ENCODE assay signal across 12 mouse cellular contexts in genomic region chr10:99840179-99840876, GRCm38 (mm10).
DNase-seq lines count a peak whose midpoint lies in the region; ATAC-seq and TF ChIP-seq lines count a peak whose summit lies in the region.
"Had no signal": no experiment of that assay in that cellular context is flagged by ENCODE, and none has a peak within 500 bp of the region (broad histone marks: within the 10 kb centered on the region; RNA-seq: fewer than 3 reads in every experiment).

No protein-coding gene starts in this region.

- peaks cover 10% of the 10 kb centered on the region for H3K36me3 ChIP-seq in heart, adult 2 months (ENCODE audit: control insufficient read depth, insufficient read depth, low read length)
- no peaks in the 10 kb centered on the region for H3K36me3 ChIP-seq in heart, embryonic 12.5 days
- H3K36me3 ChIP-seq: heart, embryonic 15.5 days; liver, embryonic 13.5 days; stomach, embryonic 15.5 days had no signal

- H3K4me3 ChIP-seq in heart, adult 2 months, result no peak overlapping the region
- H3K4me3 ChIP-seq in heart, embryonic 12.5 days, result no peak overlapping the region
- H3K4me3 ChIP-seq: heart, embryonic 15.5 days; liver, embryonic 13.5 days; stomach, embryonic 15.5 days had no signal

- WGBS in heart, adult 2 months, result 48% methylated on average over 10 of the region's 10 CpGs
- 71% methylated on average over 10 of the region's 10 CpGs for WGBS in heart, embryonic 12.5 days

- H3K27ac ChIP-seq in heart, adult 2 months, result peak overlapping the region; percentile 77
- no peak overlapping the region for H3K27ac ChIP-seq in heart, embryonic 12.5 days (ENCODE audit: poor library complexity, severe bottlenecking)
- H3K27ac ChIP-seq: heart, embryonic 15.5 days; liver, embryonic 13.5 days; stomach, embryonic 15.5 days had no signal

- H3K9ac ChIP-seq in heart, adult 2 months (ENCODE audit: low read depth, low read length), result no peak overlapping the region
- H3K9ac ChIP-seq in heart, embryonic 12.5 days, result no peak overlapping the region
- H3K9ac ChIP-seq: forebrain, postnatal 0 days; heart, embryonic 15.5 days; liver, embryonic 13.5 days; stomach, embryonic 15.5 days had no signal

- no peaks in the 10 kb centered on the region for H3K9me3 ChIP-seq in heart, embryonic 12.5 days (replicated peaks)
- H3K9me3 ChIP-seq: heart, embryonic 15.5 days; liver, embryonic 13.5 days; stomach, embryonic 15.5 days had no signal

- 0 out of 2 replicates have a peak, but pooled peaks have one; percentile 39 for TF ChIP-seq EP300 in heart, adult 2 months (IDR thresholded peaks at IDR 0.05; ENCODE audit: insufficient read depth, low read depth, low read length)

- TF ChIP-seq CTCF in heart, adult 2 months (IDR thresholded peaks at IDR 0.05), result no peak

- H3K4me2 ChIP-seq in heart, embryonic 12.5 days, result no peak overlapping the region
- H3K4me2 ChIP-seq: heart, embryonic 15.5 days; liver, embryonic 13.5 days; stomach, embryonic 15.5 days had no signal

- DNase-seq in heart, adult 2 months, result peak; percentile 33 to 42
- peak; percentile 21 to 32 for DNase-seq in heart, postnatal 10 days
- DNase-seq in kidney, adult 9 months, result peak; percentile 32
- peak; percentile 38 for DNase-seq in lung, postnatal 10 days
- no peak for DNase-seq in right cerebral cortex, postnatal 25 days
- DNase-seq in cerebellum, adult 11 months, result no peak
- DNase-seq: cerebellum, adult 11-12 months; forebrain, postnatal 0 days; liver, embryonic 13.5 days had no signal

- TF ChIP-seq POLR2A in heart, adult 2 months (IDR thresholded peaks at IDR 0.05; ENCODE audit: insufficient read depth, low read depth, low read length), result no peak

- no peaks in the 10 kb centered on the region for H3K79me2 ChIP-seq in heart, adult 2 months (replicated peaks; ENCODE audit: control insufficient read depth, insufficient read depth, low read length)

- no peak for ATAC-seq in heart, embryonic 12.5 days (ENCODE audit: insufficient number of reproducible peaks, low FRiP score)
- ATAC-seq: forebrain, postnatal 0 days had no signal

- no peaks in the 10 kb centered on the region for H3K27me3 ChIP-seq in heart, adult 2 months (ENCODE audit: control insufficient read depth, insufficient read depth, low read length)
- no peaks in the 10 kb centered on the region for H3K27me3 ChIP-seq in heart, embryonic 12.5 days (replicated peaks)
- H3K27me3 ChIP-seq: heart, embryonic 15.5 days; liver, embryonic 13.5 days; stomach, embryonic 15.5 days had no signal

- H3K4me1 ChIP-seq in heart, adult 2 months (ENCODE audit: control insufficient read depth, insufficient read depth, low read length), result peaks cover 11% of the 10 kb centered on the region
- peaks cover 6% of the 10 kb centered on the region for H3K4me1 ChIP-seq in heart, embryonic 12.5 days (replicated peaks)
- H3K4me1 ChIP-seq: liver, embryonic 13.5 days; stomach, embryonic 15.5 days had no signal

- intact Hi-C loops in heart, adult 2 months (cut with DNase I), result loop anchor here (1.0 to 2.0 kb wide), 5 partner anchors 110 to 324 kb away; partner anchors contain the start of gene Kitl
- intact Hi-C loops in heart, postnatal 10 days (cut with DNase I), result loop anchor here (2.0 to 5.0 kb wide), 3 partner anchors 112 to 198 kb away; no protein-coding TSS in a partner anchor

Comparison
In these comparisons a context has a peak if more than half of its experiments do, and no peak if none do; other contexts are left out.
1. DNase-seq: peak in heart, adult 2 months (2 of 2), heart, postnatal 10 days (2 of 2), kidney, adult 9 months (single experiment) and lung, postnatal 10 days (single experiment); none in right cerebral cortex, postnatal 25 days (single experiment) and cerebellum, adult 11 months (single experiment).